Mouse (Mus musculus): ENCODE results near the gene Acp4.

- TF ChIP-seq POLR2A (IDR thresholded peaks at IDR 0.05; ENCODE audit: low read depth, low read length) = no peak
- TF ChIP-seq CTCF (IDR thresholded peaks at IDR 0.05; ENCODE audit: extremely low read depth, insufficient read depth, insufficient read length, insufficient replicate concordance) = no peak
These were observed 18.4 kb upstream of the Acp4 start for GRCm38 (mm10) chr7:44275546-44275945.

Data from spleen, adult 2 months (tissue).